Mouse (Mus musculus) testis, adult 2 months (tissue): ENCODE data around the gene Oit1.

ENCODE experiments used
- CTCF ChIP-seq: fragments of 200-500 bp; IDR thresholded peaks from 2 replicates; pipeline ENCODE4 v1.5.1; 2012; ENCODE audit warnings: low read depth, mild to moderate bottlenecking, inconsistent platforms, low read length, moderate library complexity; ENCODE audit not compliant: control insufficient read depth, insufficient read depth, insufficient replicate concordance
- POLR2A ChIP-seq: fragments of 200-500 bp; IDR thresholded peaks from 2 replicates; pipeline ENCODE4 v1.6.1; 2012; ENCODE audit warnings: low read depth, mild to moderate bottlenecking, inconsistent platforms, low read length, moderate library complexity; ENCODE audit not compliant: control insufficient read depth

GRCm38 (mm10) chr14:8331307-8331905 is 47.1 kb downstream of the Oit1 start:
- TF ChIP-seq POLR2A (no peak), CTCF (no peak)
